Mouse (Mus musculus): ENCODE data around the gene Limk1.

DNA sequence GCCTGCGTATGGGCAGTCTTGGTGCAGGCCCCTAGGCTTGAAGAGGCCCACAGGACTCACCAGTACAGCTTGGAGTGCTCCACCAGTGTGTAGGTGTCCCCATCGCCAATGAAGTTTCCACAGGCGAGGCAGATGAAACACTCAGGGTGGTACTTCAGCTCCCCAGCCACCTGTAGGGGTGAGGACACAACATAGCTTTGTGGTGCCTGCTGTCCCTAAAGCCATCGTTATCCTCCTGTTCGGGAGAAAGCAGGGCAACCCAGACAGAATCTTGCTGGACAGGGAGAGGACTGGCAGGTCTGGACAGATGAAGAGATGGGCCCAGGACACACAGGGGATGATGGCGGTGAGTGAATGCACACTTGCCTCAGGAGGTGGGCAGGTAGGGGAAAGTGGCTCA is 15.8 kb downstream of the Limk1 start:
- TF ChIP-seq POLR2A (IDR thresholded peaks at IDR 0.05; ENCODE audit: borderline replicate concordance, extremely low read depth, insufficient read depth, insufficient read length, poor library complexity, severe bottlenecking) (no peak), CTCF (IDR thresholded peaks at IDR 0.05; ENCODE audit: borderline replicate concordance, extremely low read depth, insufficient read depth, insufficient read length) (no peak)

Measured in brain, embryonic 14.5 days (tissue).